Mouse (Mus musculus) heart, embryonic 14.5 days (tissue): Measurements from ENCODE around the gene Elmo1. TPM values are rescaled to one million over a fixed set of nuclear protein-coding genes. Genes with fewer than 3 reads are reported as not detected.

Source experiments
- ATAC-seq: fragments of 200-750 bp; cut with Nextera tagmentation; 2 replicates; pipeline ENCODE4 v1.8.0; 2017; ENCODE audit warnings: low read depth, moderate TSS enrichment; ENCODE audit not compliant: insufficient number of reproducible peaks, insufficient read depth, low FRiP score
- H3K27ac ChIP-seq, 2 experiments: fragments of 200-500 bp in 1 of 2; fragments of 300-500 bp in 1 of 2; sonication (generic) in 1 of 2; replicated peaks in 1 of 2; 2 replicates each; pipeline ENCODE4 v1.5.1; 2012 to 2014; ENCODE audit warnings: low read depth in 2 of 2, low read length in 2 of 2, control low read depth in 1 of 2, mild to moderate bottlenecking in 1 of 2, mixed read lengths in 1 of 2; ENCODE audit not compliant: control insufficient read depth in 1 of 2, insufficient read depth in 1 of 2
- H3K27me3 ChIP-seq: fragments of 300-500 bp; sonication (generic); 2 replicates; pipeline ENCODE4 v1.6.1; 2014; ENCODE audit warnings: mild to moderate bottlenecking, low read length, control low read depth; ENCODE audit not compliant: control insufficient read depth, insufficient read depth
- H3K36me3 ChIP-seq: fragments of 300-500 bp; sonication (generic); 2 replicates; pipeline ENCODE4 v1.6.1; 2014; ENCODE audit warnings: mild to moderate bottlenecking, control low read depth, low read length, mixed read lengths; ENCODE audit not compliant: control insufficient read depth, insufficient read depth
- H3K4me1 ChIP-seq, 2 experiments: fragments of 200-500 bp in 1 of 2; fragments of 300-500 bp in 1 of 2; sonication (generic) in 1 of 2; 2 replicates each; pipeline ENCODE4 v1.6.1; 2012 to 2014; ENCODE audit warnings: low read length in 2 of 2, control low read depth in 1 of 2, mixed read lengths in 1 of 2; ENCODE audit not compliant: control insufficient read depth in 2 of 2, insufficient read depth in 2 of 2
- H3K4me2 ChIP-seq: fragments of 300-500 bp; sonication (generic); 2 replicates; pipeline ENCODE4 v1.6.1; 2014; ENCODE audit warnings: mild to moderate bottlenecking, low read length
- H3K4me3 ChIP-seq, 2 experiments: fragments of 200-500 bp in 1 of 2; fragments of 300-500 bp in 1 of 2; sonication (generic) in 1 of 2; 2 replicates each; pipeline ENCODE4 v1.5.1; 2012 to 2014; ENCODE audit warnings: low read length in 2 of 2, mild to moderate bottlenecking in 2 of 2, control low read depth in 1 of 2, low read depth in 1 of 2, moderate library complexity in 1 of 2; ENCODE audit not compliant: control insufficient read depth in 1 of 2, insufficient read depth in 1 of 2
- H3K9ac ChIP-seq: fragments of 300-500 bp; sonication (generic); 2 replicates; pipeline ENCODE4 v1.6.1; 2014; ENCODE audit warnings: mild to moderate bottlenecking, low read length
- H3K9me3 ChIP-seq: fragments of 300-500 bp; sonication (generic); 2 replicates; pipeline ENCODE4 v1.6.1; 2016; ENCODE audit warnings: low read length, control low read depth; ENCODE audit not compliant: control insufficient read depth
- WGBS: fragments of 180-500 bp; shearing (Covaris S2); extraction: QIAGEN DNeasy Blood & Tissue Kit; methylation state at CpG from one replicate; pipeline ENCODE4 v1.1.7; 2014; 5-methylcytosine and 5-hydroxymethylcytosine counted together
- polyA plus RNA-seq: library from polyadenylated mRNA; unstranded; fragments of >200 nt; fragmentation: Nextera tagmentation; extraction: Ambion mirVana; gene quantifications from 2 replicates; pipeline ENCODE4 v1.2.1, GENCODE M21; 2014

Elmo1 gene
- polyA plus RNA-seq, 1 experiment from 2014 or later: 10.4 TPM

- no peak for ATAC-seq
- H3K27me3 ChIP-seq: no peaks in the 10 kb centered on the region
- WGBS: 86% methylated on average over 3 of the region's 3 CpGs
These were observed 424.3 kb downstream of the Elmo1 start for GRCm38 (mm10) chr13:20514721-20515120.

GRCm38 (mm10) chr13:20516096-20516495 is 425.7 kb downstream of the Elmo1 start:
- 45% methylated on average over 4 of the region's 4 CpGs for WGBS
- H3K9ac ChIP-seq: no peak overlapping the region
- H3K36me3 ChIP-seq: no peaks in the 10 kb centered on the region
- no peak overlapping the region for H3K4me3 ChIP-seq
- H3K9me3 ChIP-seq: no peaks in the 10 kb centered on the region
- peaks cover 2 to 7% of the 10 kb centered on the region in 2 experiments; a peak in 2 of 4 replicates for H3K4me1 ChIP-seq
- no peaks in the 10 kb centered on the region for H3K27me3 ChIP-seq
- no peak overlapping the region for H3K27ac ChIP-seq
- ATAC-seq: no peak
- H3K4me2 ChIP-seq: no peak overlapping the region

More at GRCm38 (mm10) chr13:20514721-20515120, 424.3 kb downstream of the Elmo1 start:
- peaks cover 2 to 7% of the 10 kb centered on the region in 2 experiments; a peak in 2 of 4 replicates for H3K4me1 ChIP-seq
- no peaks in the 10 kb centered on the region for H3K9me3 ChIP-seq
- no peak overlapping the region for H3K4me2 ChIP-seq
- no peak overlapping the region for H3K27ac ChIP-seq
- H3K36me3 ChIP-seq: no peaks in the 10 kb centered on the region
- no peak overlapping the region for H3K4me3 ChIP-seq
- no peak overlapping the region for H3K9ac ChIP-seq

- Histone ChIP-seq H3K27ac (no peak overlapping the region), H3K4me2 (no peak overlapping the region), H3K4me1 (peaks cover 0 to 4% of the 10 kb centered on the region in 2 experiments; a peak in 1 of 4 replicates), H3K9ac (no peak overlapping the region), H3K36me3 (no peaks in the 10 kb centered on the region), H3K27me3 (no peaks in the 10 kb centered on the region), H3K9me3 (no peaks in the 10 kb centered on the region), H3K4me3 (no peak overlapping the region)
- ATAC-seq: no peak
- 84% methylated on average over 4 of the region's 4 CpGs for WGBS
These were observed 427.3 kb downstream of the Elmo1 start for GRCm38 (mm10) chr13:20517702-20518101.

- no peaks in the 10 kb centered on the region for H3K27me3 ChIP-seq
- no peaks in the 10 kb centered on the region for H3K36me3 ChIP-seq
- no peak overlapping the region for H3K9ac ChIP-seq
- no peak overlapping the region for H3K4me2 ChIP-seq
- no peaks in the 10 kb centered on the region; a peak in 1 of 4 replicates for H3K4me1 ChIP-seq
- no peak overlapping the region for H3K27ac ChIP-seq
- H3K9me3 ChIP-seq: no peaks in the 10 kb centered on the region
- no peak overlapping the region for H3K4me3 ChIP-seq
- no peak for ATAC-seq
- WGBS: 67% methylated on average over 3 of the region's 3 CpGs
These were observed 431.1 kb downstream of the Elmo1 start for GRCm38 (mm10) chr13:20521492-20521891.

GRCm38 (mm10) chr13:20523671-20524070 is 433.3 kb downstream of the Elmo1 start:
- H3K4me2 ChIP-seq: no peak overlapping the region
- no peaks in the 10 kb centered on the region; a peak in 1 of 4 replicates for H3K4me1 ChIP-seq
- H3K9me3 ChIP-seq: no peaks in the 10 kb centered on the region
- no peaks in the 10 kb centered on the region for H3K36me3 ChIP-seq
- H3K9ac ChIP-seq: no peak overlapping the region
- no peak for ATAC-seq
- 76% methylated on average over 1 of the region's 1 CpGs for WGBS
- H3K27ac ChIP-seq: no peak overlapping the region
- no peaks in the 10 kb centered on the region for H3K27me3 ChIP-seq
- no peak overlapping the region for H3K4me3 ChIP-seq

GRCm38 (mm10) chr13:20525844-20526243 is 435.4 kb downstream of the Elmo1 start:
- no peak overlapping the region for H3K4me2 ChIP-seq
- 72% methylated on average over 4 of the region's 4 CpGs for WGBS
- H3K27ac ChIP-seq: no peak overlapping the region

GRCm38 (mm10) chr13:20537053-20537452 is 446.7 kb downstream of the Elmo1 start:
- Histone ChIP-seq H3K4me2 (no peak overlapping the region), H3K27ac (no peak overlapping the region), H3K9ac (no peak overlapping the region), H3K27me3 (no peaks in the 10 kb centered on the region), H3K4me3 (no peak overlapping the region), H3K4me1 (peaks cover 3 to 7% of the 10 kb centered on the region in 2 experiments; a peak in 3 of 4 replicates), H3K9me3 (no peaks in the 10 kb centered on the region), H3K36me3 (no peaks in the 10 kb centered on the region)
- ATAC-seq: no peak
- WGBS: 77% methylated on average over 1 of the region's 1 CpGs

More at GRCm38 (mm10) chr13:20525844-20526243, 435.4 kb downstream of the Elmo1 start:
- ATAC-seq: no peak
- Histone ChIP-seq H3K4me1 (no peaks in the 10 kb centered on the region; a peak in 1 of 4 replicates), H3K9me3 (no peaks in the 10 kb centered on the region), H3K36me3 (no peaks in the 10 kb centered on the region), H3K27me3 (no peaks in the 10 kb centered on the region), H3K4me3 (no peak overlapping the region), H3K9ac (no peak overlapping the region)

- no peak overlapping the region for H3K27ac ChIP-seq
- no peak for ATAC-seq
- WGBS: 66% methylated on average over 2 of the region's 2 CpGs
- H3K4me2 ChIP-seq: no peak overlapping the region
- no peaks in the 10 kb centered on the region for H3K9me3 ChIP-seq
- H3K4me3 ChIP-seq: no peak overlapping the region
- no peaks in the 10 kb centered on the region for H3K27me3 ChIP-seq
- no peaks in the 10 kb centered on the region for H3K36me3 ChIP-seq
- H3K4me1 ChIP-seq: peaks cover 3 to 7% of the 10 kb centered on the region in 2 experiments; a peak in 3 of 4 replicates
- no peak overlapping the region for H3K9ac ChIP-seq
These were observed 447.1 kb downstream of the Elmo1 start for GRCm38 (mm10) chr13:20537487-20537886.
